Mouse (Mus musculus) T-cell, adult 2 months (primary cell): ENCODE data around the gene Pip5k1b.

Experiments used
- DNase-seq: peaks from one replicate; pipeline ENCODE4 v3.0.0; 2022; ENCODE audit warnings: low spot score

The Pip5k1b gene

GRCm38 (mm10) chr19:24415778-24416621 lies 139.7 kb downstream of the Pip5k1b start:
- DNase-seq: no peak

- no peak for DNase-seq
Observed at GRCm38 (mm10) chr19:24408863-24409564, 146.7 kb downstream of the Pip5k1b start.

GRCm38 (mm10) chr19:24404716-24405115 lies 151.0 kb downstream of the Pip5k1b start:
- no peak for DNase-seq

DNA sequence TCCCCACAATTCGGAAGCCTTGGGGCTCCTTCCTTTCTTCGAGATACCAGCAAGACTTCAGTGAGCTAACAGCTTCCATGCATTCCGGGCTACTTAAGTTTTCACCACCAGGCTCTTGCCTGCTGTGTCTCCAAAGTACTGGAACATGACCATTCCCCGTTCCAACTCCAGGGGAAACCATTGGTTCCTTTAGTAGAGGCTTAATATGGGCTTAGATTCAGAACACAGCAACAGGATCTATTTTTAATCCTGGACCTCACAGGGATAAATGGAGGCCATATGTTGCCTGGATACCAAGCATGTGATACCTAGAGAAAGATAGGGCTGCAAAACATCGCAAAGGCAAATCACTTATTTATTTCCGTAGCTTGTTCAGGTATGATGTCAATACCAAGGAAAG lies 152.4 kb downstream of the Pip5k1b start:
- DNase-seq: no peak

GRCm38 (mm10) chr19:24393920-24394319 lies 161.8 kb downstream of the Pip5k1b start:
- no peak for DNase-seq

DNA sequence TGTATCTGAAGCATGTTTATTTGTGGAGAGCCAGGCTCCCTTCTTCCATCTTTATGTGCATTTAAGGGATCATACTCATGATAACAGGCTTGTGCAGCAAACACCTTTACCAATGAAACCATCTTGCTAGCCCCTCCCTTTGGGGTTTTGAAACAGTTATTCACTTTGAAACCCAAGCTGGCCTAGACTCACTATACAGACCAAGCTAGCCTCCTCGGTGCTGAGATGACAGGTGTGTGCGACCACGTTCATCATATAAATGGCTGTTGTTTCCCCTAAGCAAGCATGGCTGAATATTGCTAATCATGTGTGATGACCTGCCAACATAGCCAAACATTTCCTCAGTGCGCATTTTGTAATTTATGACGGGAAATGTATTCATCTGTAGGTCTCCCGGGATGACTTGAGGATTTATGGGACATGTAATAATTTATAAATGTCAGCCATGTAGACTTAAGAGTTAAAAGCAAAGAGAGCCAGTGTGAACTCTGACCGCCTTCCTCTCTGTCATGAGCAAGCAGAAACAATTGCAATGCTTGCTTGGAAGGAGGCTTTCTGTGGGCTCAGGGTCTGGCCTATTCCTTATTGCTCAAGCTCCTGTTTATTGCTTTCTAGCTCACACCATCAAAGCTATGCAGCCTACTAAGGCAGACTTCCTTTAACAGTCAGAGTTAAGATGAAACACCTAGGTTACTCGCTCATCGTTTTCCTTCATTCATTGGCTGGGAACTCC lies 164.0 kb downstream of the Pip5k1b start:
- no peak for DNase-seq

GRCm38 (mm10) chr19:24386956-24387865 lies 168.5 kb downstream of the Pip5k1b start:
- no peak for DNase-seq

- DNase-seq: no peak
Observed at GRCm38 (mm10) chr19:24378470-24378869, 177.2 kb downstream of the Pip5k1b start.

GRCm38 (mm10) chr19:24371763-24372640 lies 183.7 kb downstream of the Pip5k1b start:
- DNase-seq: no peak

GRCm38 (mm10) chr19:24368419-24368818 lies 187.3 kb downstream of the Pip5k1b start:
- DNase-seq: no peak

DNA sequence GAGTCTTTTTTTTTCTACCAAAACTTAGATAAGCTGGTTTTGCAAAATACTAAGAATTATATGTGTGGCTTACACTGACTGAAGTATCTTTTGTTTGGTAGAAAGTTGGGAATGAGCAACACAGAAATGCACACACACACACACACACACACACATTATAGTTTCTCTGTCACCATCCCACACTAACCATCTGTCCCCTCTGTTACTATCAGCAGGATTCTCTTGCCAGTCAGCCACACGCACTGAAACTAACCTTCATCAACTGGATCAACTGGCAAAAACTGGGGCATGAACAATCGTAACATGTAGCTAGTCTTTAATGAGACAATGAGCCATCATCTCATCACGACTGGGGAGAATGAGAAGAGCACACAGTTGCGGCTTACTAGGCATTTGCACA lies 187.9 kb downstream of the Pip5k1b start:
- DNase-seq: no peak

GRCm38 (mm10) chr19:24366747-24367146 lies 188.9 kb downstream of the Pip5k1b start:
- no peak for DNase-seq

- DNase-seq: no peak
Observed at GRCm38 (mm10) chr19:24362626-24363321, 192.9 kb downstream of the Pip5k1b start.

GRCm38 (mm10) chr19:24359270-24359669 lies 196.4 kb downstream of the Pip5k1b start:
- DNase-seq: no peak

GRCm38 (mm10) chr19:24352298-24352959 lies 203.2 kb downstream of the Pip5k1b start:
- DNase-seq: no peak

- DNase-seq: no peak
Observed at GRCm38 (mm10) chr19:24344501-24344900, 211.2 kb downstream of the Pip5k1b start.

- DNase-seq: no peak
Observed at GRCm38 (mm10) chr19:24342786-24343185, 212.9 kb downstream of the Pip5k1b start.

GRCm38 (mm10) chr19:24336370-24337076 lies 219.1 kb downstream of the Pip5k1b start:
- no peak for DNase-seq
